Mouse (Mus musculus) forebrain, embryonic 13.5 days (tissue): Measurements from ENCODE around the gene Sh3pxd2a. TPM values are rescaled to one million over a fixed set of nuclear protein-coding genes. Genes with fewer than 3 reads are reported as not detected.

Experiments used
- ATAC-seq: fragments of 200-750 bp; cut with Nextera tagmentation; 2 replicates; pipeline ENCODE4 v1.8.0; 2017
- H3K27ac ChIP-seq: fragments of 300-500 bp; sonication (generic); 2 replicates; pipeline ENCODE4 v1.5.1; 2015; ENCODE audit warnings: inconsistent platforms, mild to moderate bottlenecking, moderate library complexity
- H3K27me3 ChIP-seq: fragments of 300-500 bp; sonication (generic); 2 replicates; pipeline ENCODE4 v1.6.1; 2015; ENCODE audit warnings: mild to moderate bottlenecking, inconsistent platforms
- H3K36me3 ChIP-seq: fragments of 300-500 bp; sonication (generic); 2 replicates; pipeline ENCODE4 v1.6.1; 2015; ENCODE audit warnings: mild to moderate bottlenecking, inconsistent platforms; ENCODE audit not compliant: poor library complexity, severe bottlenecking
- H3K4me1 ChIP-seq: fragments of 300-500 bp; sonication (generic); 2 replicates; pipeline ENCODE4 v1.6.1; 2015; ENCODE audit warnings: inconsistent platforms
- H3K4me2 ChIP-seq: fragments of 300-500 bp; sonication (generic); 2 replicates; pipeline ENCODE4 v1.6.1; 2015; ENCODE audit warnings: inconsistent platforms, mild to moderate bottlenecking, moderate library complexity
- H3K4me3 ChIP-seq: fragments of 300-500 bp; sonication (generic); 2 replicates; pipeline ENCODE4 v1.5.1; 2015; ENCODE audit warnings: mild to moderate bottlenecking, inconsistent platforms
- H3K9ac ChIP-seq: fragments of 300-500 bp; sonication (generic); 2 replicates; pipeline ENCODE4 v1.6.1; 2015; ENCODE audit warnings: mild to moderate bottlenecking, inconsistent platforms
- H3K9me3 ChIP-seq: fragments of 300-500 bp; sonication (generic); replicated peaks from 2 replicates; pipeline ENCODE4 v1.6.1; 2016; ENCODE audit warnings: inconsistent platforms
- WGBS: fragments of 180-500 bp; shearing (Covaris S2); methylation state at CpG from one replicate; pipeline ENCODE4 v1.1.7; 2015; 5-methylcytosine and 5-hydroxymethylcytosine counted together
- polyA plus RNA-seq: library from polyadenylated mRNA; unstranded; fragments of >200 nt; fragmentation: Nextera tagmentation; extraction: Ambion mirVana; gene quantifications from 2 replicates; pipeline ENCODE4 v1.2.1, GENCODE M21; 2015

Sh3pxd2a gene
- polyA plus RNA-seq, 1 experiment from 2014 or later, result 3.6 TPM

GRCm38 (mm10) chr19:47463206-47463605 lies 995 bp downstream of the Sh3pxd2a start:
- H3K9me3 ChIP-seq, result no peaks in the 10 kb centered on the region
- peak overlapping the region; percentile 89 for H3K9ac ChIP-seq
- H3K27ac ChIP-seq, result no peak overlapping the region; the same call in 1 of the 2 replicates
- H3K4me2 ChIP-seq, result peak overlapping the region; percentile 94
- H3K4me3 ChIP-seq, result peak overlapping the region; percentile 77
- 0 out of 2 replicates have a peak, but pooled peaks cover 7% of the 10 kb centered on the region for H3K36me3 ChIP-seq
- under 1% methylated on average over 13 of the region's 13 CpGs for WGBS
- no peaks in the 10 kb centered on the region for H3K27me3 ChIP-seq
- ATAC-seq, result no peak
- H3K4me1 ChIP-seq, result peaks cover 44% of the 10 kb centered on the region

- Histone ChIP-seq H3K27me3 (no peaks in the 10 kb centered on the region), H3K4me2 (peak overlapping the region; percentile 94), H3K9me3 (no peaks in the 10 kb centered on the region), H3K9ac (peak overlapping the region; percentile 89), H3K36me3 (0 out of 2 replicates have a peak, but pooled peaks cover 7% of the 10 kb centered on the region), H3K4me1 (peaks cover 49% of the 10 kb centered on the region), H3K27ac (no peak overlapping the region), H3K4me3 (peak overlapping the region; percentile 77)
- 14% methylated on average over 6 of the region's 6 CpGs for WGBS
- ATAC-seq, result no peak
Measured at GRCm38 (mm10) chr19:47462725-47463124, 1.5 kb downstream of the Sh3pxd2a start.

GRCm38 (mm10) chr19:47461838-47462237 lies 2.4 kb downstream of the Sh3pxd2a start:
- peak overlapping the region; percentile 94; the same call in 1 of the 2 replicates for H3K4me2 ChIP-seq
- H3K27me3 ChIP-seq, result no peaks in the 10 kb centered on the region
- H3K4me3 ChIP-seq, result 0 out of 2 replicates have a peak overlapping the region, but pooled peaks have one; percentile 77
- H3K9me3 ChIP-seq, result no peaks in the 10 kb centered on the region
- 96% methylated on average over 3 of the region's 3 CpGs for WGBS
- peaks cover 54% of the 10 kb centered on the region for H3K4me1 ChIP-seq
- no peak overlapping the region for H3K27ac ChIP-seq
- H3K36me3 ChIP-seq, result 0 out of 2 replicates have a peak, but pooled peaks cover 7% of the 10 kb centered on the region
- ATAC-seq, result no peak
- no peak overlapping the region for H3K9ac ChIP-seq

GRCm38 (mm10) chr19:47461386-47461785 lies 2.8 kb downstream of the Sh3pxd2a start:
- H3K27ac ChIP-seq, result no peak overlapping the region
- no peaks in the 10 kb centered on the region for H3K9me3 ChIP-seq
- no peaks in the 10 kb centered on the region for H3K27me3 ChIP-seq
- no peak overlapping the region for H3K9ac ChIP-seq
- H3K4me3 ChIP-seq, result no peak overlapping the region
- ATAC-seq, result no peak
- H3K4me1 ChIP-seq, result peaks cover 54% of the 10 kb centered on the region
- 87% methylated on average over 9 of the region's 9 CpGs for WGBS
- H3K36me3 ChIP-seq, result 0 out of 2 replicates have a peak, but pooled peaks cover 7% of the 10 kb centered on the region
- no peak overlapping the region for H3K4me2 ChIP-seq

- no peak for ATAC-seq
- Histone ChIP-seq H3K9me3 (no peaks in the 10 kb centered on the region), H3K4me1 (peaks cover 54% of the 10 kb centered on the region), H3K27me3 (no peaks in the 10 kb centered on the region), H3K4me3 (no peak overlapping the region), H3K9ac (no peak overlapping the region), H3K4me2 (no peak overlapping the region), H3K36me3 (0 out of 2 replicates have a peak, but pooled peaks cover 7% of the 10 kb centered on the region), H3K27ac (0 out of 2 replicates have a peak overlapping the region, but pooled peaks have one; percentile 10)
- 68% methylated on average over 19 of the region's 19 CpGs for whole genome bisulfite sequencing
Measured at GRCm38 (mm10) chr19:47460120-47460960, 3.9 kb downstream of the Sh3pxd2a start.

- Histone ChIP-seq H3K9ac (no peak overlapping the region), H3K4me3 (no peak overlapping the region), H3K9me3 (no peaks in the 10 kb centered on the region), H3K27me3 (no peaks in the 10 kb centered on the region), H3K36me3 (0 out of 2 replicates have a peak, but pooled peaks cover 7% of the 10 kb centered on the region), H3K4me2 (no peak overlapping the region), H3K4me1 (peaks cover 55% of the 10 kb centered on the region), H3K27ac (no peak overlapping the region)
- no peak for ATAC-seq
- 89% methylated on average over 5 of the region's 5 CpGs for WGBS
Measured at GRCm38 (mm10) chr19:47459214-47459613, 5.0 kb downstream of the Sh3pxd2a start.

- 0 out of 2 replicates have a peak, but pooled peaks cover 7% of the 10 kb centered on the region for H3K36me3 ChIP-seq
- 68% methylated on average over 17 of the region's 17 CpGs for WGBS
- H3K9ac ChIP-seq, result no peak overlapping the region
- ATAC-seq, result no peak
- H3K4me1 ChIP-seq, result peaks cover 58% of the 10 kb centered on the region
- H3K27me3 ChIP-seq, result no peaks in the 10 kb centered on the region
- H3K4me2 ChIP-seq, result no peak overlapping the region
- no peaks in the 10 kb centered on the region for H3K9me3 ChIP-seq
- H3K4me3 ChIP-seq, result no peak overlapping the region
- no peak overlapping the region for H3K27ac ChIP-seq
Measured at GRCm38 (mm10) chr19:47458504-47459161, 5.6 kb downstream of the Sh3pxd2a start.

- Histone ChIP-seq H3K36me3 (0 out of 2 replicates have a peak, but pooled peaks cover 7% of the 10 kb centered on the region), H3K27ac (no peak overlapping the region), H3K27me3 (no peaks in the 10 kb centered on the region), H3K4me2 (no peak overlapping the region), H3K9ac (no peak overlapping the region), H3K9me3 (no peaks in the 10 kb centered on the region), H3K4me1 (peaks cover 54% of the 10 kb centered on the region), H3K4me3 (no peak overlapping the region)
- 65% methylated on average over 13 of the region's 13 CpGs for WGBS
- no peak for ATAC-seq
Measured at GRCm38 (mm10) chr19:47457711-47458503, 6.3 kb downstream of the Sh3pxd2a start.

- Histone ChIP-seq H3K27ac (no peak overlapping the region), H3K4me2 (no peak overlapping the region), H3K36me3 (no peaks in the 10 kb centered on the region), H3K4me1 (peaks cover 42% of the 10 kb centered on the region), H3K4me3 (no peak overlapping the region), H3K27me3 (no peaks in the 10 kb centered on the region), H3K9ac (no peak overlapping the region), H3K9me3 (no peaks in the 10 kb centered on the region)
- 59% methylated on average over 6 of the region's 6 CpGs for WGBS
- no peak for ATAC-seq
Measured at GRCm38 (mm10) chr19:47456021-47456420, 8.2 kb downstream of the Sh3pxd2a start.

- H3K27me3 ChIP-seq, result no peaks in the 10 kb centered on the region
- no peak overlapping the region for H3K9ac ChIP-seq
- H3K27ac ChIP-seq, result no peak overlapping the region
- H3K4me3 ChIP-seq, result no peak overlapping the region
- peaks cover 42% of the 10 kb centered on the region for H3K4me1 ChIP-seq
- no peaks in the 10 kb centered on the region for H3K36me3 ChIP-seq
- H3K4me2 ChIP-seq, result no peak overlapping the region
- WGBS, result 86% methylated on average over 15 of the region's 15 CpGs
- no peaks in the 10 kb centered on the region for H3K9me3 ChIP-seq
- ATAC-seq, result no peak
Measured at GRCm38 (mm10) chr19:47455001-47455755, 9.0 kb downstream of the Sh3pxd2a start.
